Mouse (Mus musculus) forebrain, embryonic 14.5 days (tissue): ENCODE measurements around the gene Alkbh8. TPM values are rescaled to one million over a fixed set of nuclear protein-coding genes. Genes with fewer than 3 reads are reported as not detected.
"Not testable (repeated sequence)": the region's sequence is repeated elsewhere in the genome, so short reads cannot be mapped to it uniquely, and the experiment has no call there.

Experiments used
- ATAC-seq: fragments of 200-750 bp; cut with Nextera tagmentation; 2 replicates; pipeline ENCODE4 v1.8.0; 2017; ENCODE audit warnings: mild to moderate bottlenecking, moderate library complexity
- DNase-seq: peaks from one replicate; pipeline ENCODE4 v3.0.0-alpha.2; 2015; ENCODE audit warnings: low spot score
- H3K27ac ChIP-seq: fragments of 300-500 bp; sonication (generic); 2 replicates; pipeline ENCODE4 v1.5.1; 2014; ENCODE audit warnings: low read depth, mild to moderate bottlenecking, control low read depth, low read length, moderate library complexity
- H3K27me3 ChIP-seq: fragments of 300-500 bp; sonication (generic); replicated peaks from 2 replicates; pipeline ENCODE4 v1.6.1; 2014; ENCODE audit warnings: low read length, control low read depth, mixed read lengths; ENCODE audit not compliant: control insufficient read depth, insufficient read depth
- H3K36me3 ChIP-seq: fragments of 300-500 bp; sonication (generic); 2 replicates; pipeline ENCODE4 v1.6.1; 2014; ENCODE audit warnings: low read length, control low read depth; ENCODE audit not compliant: control insufficient read depth, insufficient read depth
- H3K4me1 ChIP-seq: fragments of 300-500 bp; sonication (generic); 2 replicates; pipeline ENCODE4 v1.6.1; 2014; ENCODE audit warnings: antibody characterized with exemption, low read length, control low read depth; ENCODE audit not compliant: control insufficient read depth, insufficient read depth
- H3K4me2 ChIP-seq: fragments of 300-500 bp; sonication (generic); 2 replicates; pipeline ENCODE4 v1.6.1; 2014; ENCODE audit warnings: mild to moderate bottlenecking, control low read depth, low read length
- H3K4me3 ChIP-seq: fragments of 300-500 bp; sonication (generic); 2 replicates; pipeline ENCODE4 v1.5.1; 2014; ENCODE audit warnings: low read depth, low read length, control low read depth
- H3K9ac ChIP-seq: fragments of 300-500 bp; sonication (generic); 2 replicates; pipeline ENCODE4 v1.6.1; 2014; ENCODE audit warnings: mild to moderate bottlenecking, low read length, control low read depth, moderate library complexity
- H3K9me3 ChIP-seq: fragments of 300-500 bp; sonication (generic); replicated peaks from 2 replicates; pipeline ENCODE4 v1.6.1; 2016; ENCODE audit warnings: low read length, control low read depth, mixed read lengths; ENCODE audit not compliant: control insufficient read depth
- WGBS: fragments of 180-500 bp; shearing (Covaris S2); extraction: QIAGEN DNeasy Blood & Tissue Kit; methylation state at CpG from one replicate; pipeline ENCODE4 v1.1.7; 2014; 5-methylcytosine and 5-hydroxymethylcytosine counted together
- polyA plus RNA-seq: library from polyadenylated mRNA; unstranded; fragments of >200 nt; fragmentation: Nextera tagmentation; extraction: Ambion mirVana; gene quantifications from 2 replicates; pipeline ENCODE4 v1.2.1, GENCODE M21; 2014

The Alkbh8 gene
- 35.4 and 49.6 TPM in 2 replicates for polyA plus RNA-seq

DNA sequence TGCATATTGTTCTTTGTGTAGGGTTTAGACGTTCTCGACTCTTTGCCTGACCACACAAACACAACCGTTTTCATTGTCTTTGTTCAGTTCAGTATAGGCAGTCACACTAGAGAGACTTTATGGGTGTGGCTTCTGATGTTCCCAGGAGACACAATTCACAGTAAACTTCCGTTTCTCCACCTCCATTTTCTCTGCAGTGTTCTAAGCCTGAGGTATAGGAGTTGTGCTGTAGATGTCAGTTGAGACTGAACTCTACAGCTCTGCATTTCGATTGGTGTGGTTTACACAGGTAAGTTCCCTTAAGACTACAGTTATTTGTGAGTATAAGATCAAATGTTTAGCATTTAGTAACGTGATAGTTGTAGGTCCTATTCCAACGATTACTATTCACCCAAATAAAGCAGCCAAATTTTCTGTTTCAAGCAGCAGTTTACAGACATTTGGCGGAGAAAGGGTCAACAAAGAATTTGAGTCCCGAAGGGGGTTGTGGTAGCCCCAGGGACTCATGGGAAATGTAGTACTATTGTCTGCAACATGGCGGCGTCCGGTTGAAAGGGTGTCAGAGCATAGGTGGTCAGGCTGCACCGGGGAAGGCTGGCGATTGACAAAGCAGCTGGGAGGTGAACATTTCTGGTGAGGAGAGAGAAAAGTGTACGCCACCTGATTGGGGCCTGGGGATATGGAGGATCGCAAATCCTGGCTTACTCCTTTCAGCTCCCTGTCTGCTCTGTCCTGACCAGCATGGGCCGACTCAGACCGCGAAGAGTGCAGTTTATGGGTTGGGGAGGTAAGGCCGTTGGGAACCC is at the start of gene Alkbh8:
Alkbh8 (plus strand) TSS at position 179 of the 806 bp plus-strand sequence.
- Histone ChIP-seq H3K4me3 (peak within 1 kb of the TSS; percentile 53), H3K27ac (peak within 1 kb of the TSS; percentile 73), H3K9ac (peak within 1 kb of the TSS; percentile 79), H3K4me1 (peaks cover 4% of the 10 kb centered on the region; the same call in 1 of the 2 replicates), H3K9me3 (no peaks in the 10 kb centered on the region), H3K36me3 (peaks cover 4% of the 10 kb centered on the region; the same call in 1 of the 2 replicates), H3K27me3 (no peaks in the 10 kb centered on the region), H3K4me2 (peak within 1 kb of the TSS; percentile 53)
- WGBS: 3% methylated on average over 20 of the region's 20 CpGs
- peak; percentile 98 for ATAC-seq
- DNase-seq: peak; percentile 96

DNA sequence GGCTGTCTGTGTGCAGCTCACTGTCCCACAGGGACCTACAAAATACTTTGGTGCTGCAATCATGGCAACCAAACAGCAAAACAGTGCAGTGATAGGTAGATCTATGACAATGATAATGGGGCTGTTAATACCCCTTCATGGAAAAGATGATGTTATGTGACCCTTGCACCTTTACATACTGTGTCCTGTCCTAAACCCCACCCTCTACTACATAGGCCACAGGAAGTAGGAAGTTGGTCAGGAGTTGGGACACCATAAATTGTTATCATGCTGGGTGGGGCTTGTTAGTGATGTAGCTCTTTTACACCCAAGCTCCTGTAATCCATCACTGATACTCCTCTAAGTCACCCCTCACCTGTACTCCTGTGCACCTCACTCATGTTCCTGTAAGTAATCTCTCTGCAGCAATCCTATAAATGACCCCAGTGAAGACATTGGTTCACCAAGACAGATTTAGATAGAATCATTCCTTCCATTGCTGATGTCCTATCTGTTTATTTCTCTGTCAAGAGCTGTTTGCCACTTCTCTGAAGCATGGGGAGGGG is 25.6 kb upstream of the Alkbh8 start:
- Histone ChIP-seq H3K4me1 (no peaks in the 10 kb centered on the region), H3K4me2 (no peak overlapping the region), H3K36me3 (no peaks in the 10 kb centered on the region), H3K27ac (no peak overlapping the region), H3K9me3 (0 out of 2 replicates have a peak, but pooled peaks cover 3% of the 10 kb centered on the region), H3K27me3 (no peaks in the 10 kb centered on the region), H3K9ac (no peak overlapping the region), H3K4me3 (no peak overlapping the region)
- no peak for DNase-seq
- ATAC-seq: no peak

DNA sequence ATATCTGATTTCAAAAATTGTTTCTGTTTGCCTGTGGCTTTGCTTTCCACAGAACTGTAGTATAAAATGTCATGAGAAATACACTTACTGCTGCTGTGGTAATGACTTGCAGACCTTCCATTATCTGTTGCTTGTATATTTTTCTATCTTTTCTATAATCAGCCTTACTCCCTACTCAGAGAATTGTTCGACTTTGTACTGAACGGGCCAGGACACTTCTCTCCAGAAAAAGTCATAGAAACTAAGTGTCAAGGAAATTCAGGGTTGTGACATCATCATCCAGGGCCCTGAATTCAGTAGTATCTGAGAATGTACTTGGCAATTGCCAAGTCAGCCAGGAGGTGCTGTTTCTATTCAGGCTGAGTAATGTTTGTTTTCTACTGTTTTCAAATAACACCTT is 24.9 kb upstream of the Alkbh8 start:
- H3K4me1 ChIP-seq: no peaks in the 10 kb centered on the region
- ATAC-seq (no peak), DNase-seq (no peak)
- H3K9ac ChIP-seq: no peak overlapping the region
- no peaks in the 10 kb centered on the region for H3K27me3 ChIP-seq
- H3K4me2 ChIP-seq: no peak overlapping the region
- 0 out of 2 replicates have a peak, but pooled peaks cover 3% of the 10 kb centered on the region for H3K9me3 ChIP-seq
- 83% methylated on average over 2 of the region's 2 CpGs for WGBS
- no peaks in the 10 kb centered on the region for H3K36me3 ChIP-seq
- no peak overlapping the region for H3K27ac ChIP-seq
- no peak overlapping the region for H3K4me3 ChIP-seq

DNA sequence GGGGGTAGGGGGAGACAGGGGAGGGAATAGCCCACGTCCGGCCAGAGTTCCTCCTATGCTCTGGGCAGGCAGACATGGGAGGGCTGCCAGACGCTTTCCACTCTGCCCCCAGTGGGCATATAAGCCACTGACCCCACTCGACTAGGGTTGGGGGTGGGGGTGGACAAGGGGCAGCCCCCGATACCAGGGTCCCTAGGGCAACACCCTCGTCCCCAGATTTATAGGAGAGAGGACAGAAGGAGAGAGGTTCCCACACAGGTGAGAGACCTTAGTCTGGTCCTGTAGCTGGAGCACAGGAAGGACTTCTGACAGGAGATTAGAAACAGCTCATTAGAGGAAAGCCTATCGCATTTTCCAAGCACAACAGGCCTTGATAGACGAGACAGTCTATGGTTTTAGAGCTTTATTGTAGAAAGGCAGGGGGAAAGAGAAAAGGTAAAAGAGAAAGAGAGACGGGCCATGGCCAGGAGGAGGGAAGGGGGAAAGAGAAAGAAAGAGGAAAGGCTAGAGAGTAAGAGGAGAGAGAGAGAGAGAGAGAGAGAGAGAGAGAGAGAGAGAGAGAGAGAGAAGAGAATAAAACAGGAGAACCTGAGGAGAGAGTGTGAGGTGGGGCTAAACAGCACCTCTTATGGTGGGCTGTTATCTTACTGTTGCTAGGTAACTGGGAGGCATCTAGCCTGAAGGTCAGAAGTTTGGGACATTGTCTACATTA is 7.4 kb upstream of the Alkbh8 start:
- H3K4me3 ChIP-seq, H3K36me3 ChIP-seq, DNase-seq, ATAC-seq, H3K27me3 ChIP-seq, H3K4me1 ChIP-seq, H3K9ac ChIP-seq, H3K4me2 ChIP-seq, H3K27ac ChIP-seq, H3K9me3 ChIP-seq: not testable (repeated sequence)
- WGBS: 67% methylated on average over 9 of the region's 9 CpGs

DNA sequence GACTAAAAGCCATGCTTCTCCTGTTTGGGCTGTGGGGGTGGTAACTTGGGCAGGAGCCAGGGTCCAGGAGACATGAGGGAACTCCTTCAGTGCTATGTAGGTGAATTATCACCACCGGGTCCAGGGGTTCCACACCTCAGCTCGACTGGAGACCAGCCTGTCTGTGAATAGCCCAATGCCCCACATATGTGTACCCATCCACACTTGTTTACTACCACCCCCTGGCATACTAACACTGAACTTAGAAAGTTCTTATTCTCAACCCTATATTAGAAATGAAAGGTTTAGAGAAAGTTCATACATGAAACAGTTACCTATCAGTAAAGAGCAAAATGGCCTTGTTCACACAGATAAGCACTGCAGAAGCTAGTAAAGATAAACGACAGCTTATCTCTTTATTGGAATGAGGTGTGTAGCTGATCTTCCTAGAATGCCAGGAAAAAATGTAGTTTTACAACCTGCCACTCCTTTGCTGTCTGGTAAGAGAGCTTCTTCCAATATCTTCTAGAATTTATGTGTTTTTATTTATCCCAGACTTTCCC is 6.8 kb upstream of the Alkbh8 start:
- H3K9me3 ChIP-seq: no peaks in the 10 kb centered on the region
- H3K4me1 ChIP-seq: no peaks in the 10 kb centered on the region
- DNase-seq (no peak), ATAC-seq (no peak)
- no peaks in the 10 kb centered on the region for H3K27me3 ChIP-seq
- WGBS: 75% methylated on average over 3 of the region's 3 CpGs
- no peak overlapping the region for H3K27ac ChIP-seq
- no peak overlapping the region for H3K9ac ChIP-seq
- H3K4me2 ChIP-seq: no peak overlapping the region
- H3K36me3 ChIP-seq: no peaks in the 10 kb centered on the region
- H3K4me3 ChIP-seq: no peak overlapping the region

DNA sequence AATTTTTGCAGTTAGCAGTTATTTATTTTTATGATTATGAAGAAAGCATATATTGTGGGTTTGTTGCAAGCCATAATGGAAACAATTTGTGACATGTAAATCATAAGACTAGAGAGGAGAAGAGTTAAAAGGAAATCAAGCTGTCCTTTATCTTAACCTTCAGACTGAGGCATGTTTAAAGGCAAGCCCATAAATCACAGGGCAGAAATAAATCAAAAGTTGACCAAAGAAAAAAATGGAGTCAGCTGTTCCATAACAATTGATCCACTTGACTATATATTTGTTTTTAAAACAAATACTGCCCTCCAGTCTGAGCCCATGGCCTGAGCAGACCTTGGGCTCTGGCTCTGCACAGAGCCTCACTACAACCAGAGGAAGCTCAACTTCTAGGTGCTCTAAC is 4.6 kb upstream of the Alkbh8 start:
- Histone ChIP-seq H3K27me3 (no peaks in the 10 kb centered on the region), H3K4me1 (no peaks in the 10 kb centered on the region), H3K4me2 (no peak overlapping the region), H3K27ac (no peak overlapping the region), H3K9ac (no peak overlapping the region), H3K9me3 (no peaks in the 10 kb centered on the region), H3K4me3 (no peak overlapping the region), H3K36me3 (no peaks in the 10 kb centered on the region)
- no peak for ATAC-seq
- DNase-seq: no peak

DNA sequence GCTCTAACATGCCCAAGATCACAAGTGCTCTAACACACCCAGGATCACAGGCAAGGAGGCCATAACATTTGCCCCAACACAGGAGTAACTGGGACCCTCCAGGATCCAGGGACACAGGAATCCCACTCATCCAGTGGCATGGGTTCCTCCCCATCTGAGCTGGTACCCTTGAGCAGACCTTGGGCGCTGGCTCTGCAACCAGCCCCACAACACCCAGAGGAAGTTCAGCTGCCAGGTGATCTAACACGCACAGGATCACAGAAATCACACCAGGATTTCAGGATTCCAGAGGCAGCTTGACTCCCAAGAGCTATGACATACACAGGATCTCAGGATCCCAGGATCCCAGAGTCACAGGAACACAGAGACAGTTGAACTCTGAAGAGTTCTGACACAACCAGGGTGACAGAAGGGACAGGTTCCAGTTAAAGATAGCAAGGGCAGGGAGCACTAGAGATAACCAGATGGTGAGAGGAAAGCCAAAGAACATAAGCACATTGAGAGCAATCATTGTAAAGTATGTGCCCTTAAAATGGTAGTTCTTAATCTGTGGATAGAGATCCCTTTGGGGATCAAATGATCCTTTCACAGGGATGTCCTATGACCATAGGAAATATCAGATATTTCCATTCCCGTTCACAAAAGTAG is 4.1 kb upstream of the Alkbh8 start:
- ATAC-seq: no peak
- no peaks in the 10 kb centered on the region for H3K9me3 ChIP-seq
- 68% methylated on average over 3 of the region's 3 CpGs for WGBS
- no peak overlapping the region for H3K4me2 ChIP-seq
- H3K9ac ChIP-seq: no peak overlapping the region
- no peaks in the 10 kb centered on the region for H3K27me3 ChIP-seq
- no peak for DNase-seq
- H3K27ac ChIP-seq: no peak overlapping the region
- no peak overlapping the region for H3K4me3 ChIP-seq
- no peaks in the 10 kb centered on the region for H3K36me3 ChIP-seq
- no peaks in the 10 kb centered on the region for H3K4me1 ChIP-seq

DNA sequence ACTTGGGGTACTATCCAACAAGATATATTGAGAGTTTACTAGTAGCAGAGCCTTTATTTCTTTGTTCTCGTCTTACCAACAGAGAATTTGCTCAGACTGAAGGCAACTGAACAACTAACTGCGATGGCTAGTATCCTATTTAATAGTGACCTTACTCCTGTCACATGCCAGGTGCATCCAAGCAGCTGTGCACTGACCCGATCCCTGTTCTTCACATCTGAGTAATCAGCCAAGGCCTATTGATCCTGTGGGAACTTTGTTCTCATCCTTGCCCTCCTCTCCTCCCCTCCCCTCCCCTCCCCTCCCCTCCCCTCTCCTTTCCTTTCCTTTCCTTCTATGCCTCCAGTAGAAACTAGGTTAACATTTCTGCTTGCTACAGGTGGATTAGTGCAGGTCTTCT is 1.7 kb downstream of the Alkbh8 start:
- Histone ChIP-seq H3K4me1 (peaks cover 4% of the 10 kb centered on the region; the same call in 1 of the 2 replicates), H3K9ac (no peak overlapping the region), H3K4me3 (no peak overlapping the region), H3K27me3 (no peaks in the 10 kb centered on the region), H3K27ac (no peak overlapping the region), H3K36me3 (peaks cover 8% of the 10 kb centered on the region; the same call in 1 of the 2 replicates), H3K4me2 (peak overlapping the region; percentile 53), H3K9me3 (no peaks in the 10 kb centered on the region)
- WGBS: 90% methylated on average over 3 of the region's 3 CpGs
- ATAC-seq: no peak
- DNase-seq: no peak
